Mouse (Mus musculus) spleen, postnatal 4 days (tissue): ENCODE results near the gene 1700031F05Rik.
A peak's percentile ranks its signal among the peaks of the same experiment; 100 is the strongest.
"Not testable (repeated sequence)": the region's sequence is repeated elsewhere in the genome, so short reads cannot be mapped to it uniquely, and the experiment has no call there.

ENCODE experiments used
- DNase-seq, 2 experiments: peaks; one replicate each; pipeline ENCODE4 v3.0.0; 2022; ENCODE audit warnings: low spot score in 2 of 2

Gene 1700031F05Rik

GRCm38 (mm10) chrX:102867871-102868270 is at the start of gene 1700031F05Rik:
Gene 1700031F05Rik, minus strand, starts transcription at chrX:102867971.
- DNase-seq, result no peak

- not testable (repeated sequence) for DNase-seq
These were observed 47.1 kb upstream of the 1700031F05Rik start for GRCm38 (mm10) chrX:102914823-102915222.

- DNase-seq, result peak in 1 of 2 experiments; percentile 24
These were observed 40.8 kb upstream of the 1700031F05Rik start, which contains the start of the genes Dmrtc1a and 1700011M02Rik for GRCm38 (mm10) chrX:102908587-102908986. Gene Dmrtc1a, minus strand, starts transcription at chrX:102908687. Gene 1700011M02Rik, plus strand, starts transcription at chrX:102908905.

- not testable (repeated sequence) for DNase-seq
These were observed 13.3 kb downstream of the 1700031F05Rik start, which contains the start of gene Dmrtc1c2 for GRCm38 (mm10) chrX:102854516-102854915. Gene Dmrtc1c2, minus strand, starts transcription at chrX:102854616.

- DNase-seq, result no peak
These were observed 55.5 kb downstream of the 1700031F05Rik start for GRCm38 (mm10) chrX:102812311-102812710.
